Mouse (Mus musculus): Measurements from ENCODE around the gene Cep68.
A peak's percentile ranks its signal among the peaks of the same experiment; 100 is the strongest.

Gene Cep68

GRCm38 (mm10) chr11:20204870-20205446, 44.3 kb downstream of the Cep68 start:
- DNase-seq (ENCODE audit: low spot score) = no peak

- no peak for DNase-seq (ENCODE audit: low spot score)
These were observed 44.9 kb downstream of the Cep68 start for GRCm38 (mm10) chr11:20204321-20204720.

- DNase-seq (ENCODE audit: low spot score) = no peak
These were observed 46.8 kb downstream of the Cep68 start for GRCm38 (mm10) chr11:20202299-20203011.

GRCm38 (mm10) chr11:20201661-20202101, 47.5 kb downstream of the Cep68 start:
- DNase-seq (ENCODE audit: low spot score) = peak; percentile 29

GRCm38 (mm10) chr11:20200713-20201575, 48.3 kb downstream of the Cep68 start, which contains the start of gene Rab1a:
TSS of gene Rab1a (plus strand) at chr11:20201432.
- DNase-seq (ENCODE audit: low spot score) = peak; percentile 100

GRCm38 (mm10) chr11:20193100-20193736, 56.0 kb downstream of the Cep68 start:
- no peak for DNase-seq (ENCODE audit: low spot score)

- no peak for DNase-seq (ENCODE audit: low spot score)
These were observed 62.0 kb downstream of the Cep68 start for GRCm38 (mm10) chr11:20187271-20187670.
